Mouse (Mus musculus): Measurements from ENCODE around the gene Edf1. TPM values are rescaled to one million over a fixed set of nuclear protein-coding genes. Genes with fewer than 3 reads are reported as not detected.

The Edf1 gene
- 199 and 206 TPM in 2 replicates for polyA plus RNA-seq (2012; rRNA removed)

DNA sequence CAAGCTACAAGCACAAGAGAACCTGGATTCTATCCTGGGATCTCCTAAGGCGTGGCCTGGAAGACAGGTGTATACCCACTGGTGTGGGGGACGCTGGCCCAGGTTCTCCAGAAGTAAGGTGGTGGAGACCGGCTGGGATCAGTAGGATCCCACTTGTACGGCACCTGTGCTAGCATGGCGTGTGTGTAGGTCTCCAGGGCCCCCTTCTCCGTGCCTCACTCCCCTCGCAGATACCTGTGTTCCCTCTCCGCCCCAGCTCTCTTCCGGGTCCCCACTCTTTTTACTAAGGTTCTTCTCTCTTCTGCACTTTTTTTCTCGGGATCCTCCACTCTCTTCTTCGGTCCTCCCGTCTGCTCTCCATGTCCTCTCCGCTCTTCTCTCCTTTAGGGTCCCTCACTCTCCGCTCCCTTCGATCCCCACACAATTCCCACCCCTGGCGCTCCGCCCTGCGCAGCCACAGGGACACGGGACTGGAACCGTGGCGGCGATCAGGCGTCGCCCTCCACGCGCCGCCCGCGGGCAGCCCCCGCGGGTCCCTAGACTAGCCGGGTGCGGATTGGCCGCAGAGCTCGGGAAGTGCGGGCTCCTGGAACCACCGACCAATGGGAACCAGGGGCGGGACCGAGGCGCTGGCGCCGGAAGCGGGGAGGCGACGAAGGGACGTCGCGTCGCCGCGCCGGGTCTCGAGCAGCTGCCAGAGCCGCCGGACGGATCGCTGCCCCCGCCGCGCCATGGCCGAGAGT is at the start of gene Edf1:
Gene Edf1 (plus strand): TSS at position 627 of the 743 bp plus-strand sequence.

DNA sequence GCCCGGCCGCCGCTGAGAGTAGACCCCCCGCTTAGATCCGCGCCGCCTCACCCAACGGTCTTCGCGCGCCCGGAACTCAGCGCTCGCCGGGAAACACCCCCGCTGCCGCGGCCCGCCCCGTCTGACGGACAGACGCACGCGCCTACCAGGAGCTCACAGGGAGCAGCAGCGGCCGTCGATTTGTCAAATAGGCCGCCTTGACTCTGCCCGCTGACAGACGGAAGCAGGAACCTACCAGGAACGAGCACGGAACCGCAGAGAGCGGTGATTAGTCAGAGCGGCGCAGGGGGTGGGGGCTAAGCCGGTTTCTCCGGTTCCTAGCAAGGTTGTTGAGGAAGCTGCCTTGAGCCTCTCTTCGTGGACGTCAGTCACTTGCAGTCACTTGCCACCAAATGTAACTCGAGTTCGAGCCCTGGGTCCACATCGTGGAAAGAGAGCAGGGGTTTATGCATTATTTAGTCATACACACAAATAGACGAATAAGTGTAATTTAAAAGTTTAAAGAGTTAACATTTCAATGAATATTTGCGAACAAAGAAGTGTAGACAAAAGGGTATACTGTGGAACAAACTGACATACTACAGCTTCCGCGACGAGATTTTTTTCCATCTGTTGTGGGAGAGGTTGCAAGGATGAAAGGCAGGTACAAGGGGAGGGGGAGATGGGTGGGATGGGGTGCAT is 10.7 kb upstream of the Edf1 start, which contains the start of gene Traf2:
Gene Traf2 (minus strand): TSS at position 130 of the 681 bp plus-strand sequence.

DNA sequence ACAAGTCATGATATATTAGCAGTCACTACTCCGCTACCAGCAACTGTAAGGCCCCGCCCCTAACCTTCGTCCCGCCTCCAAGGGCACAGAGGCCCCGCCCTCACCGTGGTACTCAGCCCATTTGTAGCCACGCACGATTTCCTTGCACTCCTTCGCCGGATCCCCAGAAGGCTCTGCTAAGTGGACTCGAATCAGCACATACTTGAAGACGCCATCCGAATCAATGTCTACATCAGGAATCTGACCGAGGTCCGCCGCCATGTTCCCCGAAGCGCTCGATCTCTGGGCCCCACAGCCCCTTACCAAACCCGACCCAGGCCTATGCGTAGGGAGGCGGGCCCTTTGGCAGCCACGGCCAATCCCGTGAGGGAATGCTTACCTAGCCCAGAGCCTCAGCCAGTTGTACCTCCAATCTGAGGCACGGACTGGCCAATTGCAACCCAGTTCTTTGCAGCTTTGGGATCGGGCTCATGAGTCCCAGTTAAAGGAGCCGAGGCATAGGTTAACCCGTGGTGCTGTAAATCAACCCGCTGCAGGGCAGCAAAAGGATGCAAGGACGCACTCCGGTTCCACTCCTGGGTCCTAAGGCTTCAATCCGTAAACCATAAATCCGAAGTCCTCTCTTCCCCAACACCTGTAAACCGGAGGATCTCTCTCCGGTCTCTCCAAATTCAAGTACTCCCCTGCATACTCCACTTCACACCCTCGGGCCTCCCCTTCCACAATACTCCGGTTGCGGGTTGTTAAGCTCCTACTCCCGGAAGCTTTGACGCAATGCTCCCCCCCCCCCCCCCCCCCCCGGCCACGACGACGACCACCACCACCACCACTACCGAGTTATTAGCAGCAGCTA is 17.2 kb downstream of the Edf1 start, which contains the start of the genes Mamdc4 and Phpt1:
Gene Mamdc4 (minus strand): TSS at position 267 of the 853 bp plus-strand sequence.
Gene Phpt1 (minus strand): TSS at position 646 of the 853 bp plus-strand sequence.

DNA sequence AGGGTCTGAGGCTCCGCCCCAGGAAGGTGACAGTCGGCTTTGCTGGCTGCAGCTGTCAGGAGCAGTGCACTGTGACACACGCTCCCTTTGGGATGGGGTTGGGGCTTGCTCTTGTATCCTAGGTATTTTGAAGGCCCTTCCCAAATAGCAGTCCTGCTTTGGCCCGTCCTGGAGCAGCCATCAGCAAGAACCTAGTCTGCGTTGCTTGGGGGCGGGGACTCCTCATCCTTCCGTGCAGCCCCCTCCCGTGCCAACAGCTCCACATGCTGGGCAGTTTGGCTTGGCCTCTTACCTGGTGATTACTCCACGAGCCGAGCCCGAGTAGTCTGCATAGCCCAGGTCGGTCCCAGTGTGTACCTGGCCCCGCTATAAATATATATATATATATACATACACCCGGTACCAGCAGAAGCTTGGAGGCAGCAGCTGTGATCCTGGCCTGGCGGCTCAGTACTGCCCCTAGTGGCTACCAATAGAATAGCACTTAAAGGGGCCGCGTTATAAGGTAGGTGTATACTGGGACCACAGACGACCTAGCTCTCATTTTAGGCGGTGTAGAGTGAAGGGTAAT is 23.7 kb downstream of the Edf1 start, which contains the start of gene Ajm1:
Gene Ajm1 (minus strand): TSS at position 464 of the 571 bp plus-strand sequence.

DNA sequence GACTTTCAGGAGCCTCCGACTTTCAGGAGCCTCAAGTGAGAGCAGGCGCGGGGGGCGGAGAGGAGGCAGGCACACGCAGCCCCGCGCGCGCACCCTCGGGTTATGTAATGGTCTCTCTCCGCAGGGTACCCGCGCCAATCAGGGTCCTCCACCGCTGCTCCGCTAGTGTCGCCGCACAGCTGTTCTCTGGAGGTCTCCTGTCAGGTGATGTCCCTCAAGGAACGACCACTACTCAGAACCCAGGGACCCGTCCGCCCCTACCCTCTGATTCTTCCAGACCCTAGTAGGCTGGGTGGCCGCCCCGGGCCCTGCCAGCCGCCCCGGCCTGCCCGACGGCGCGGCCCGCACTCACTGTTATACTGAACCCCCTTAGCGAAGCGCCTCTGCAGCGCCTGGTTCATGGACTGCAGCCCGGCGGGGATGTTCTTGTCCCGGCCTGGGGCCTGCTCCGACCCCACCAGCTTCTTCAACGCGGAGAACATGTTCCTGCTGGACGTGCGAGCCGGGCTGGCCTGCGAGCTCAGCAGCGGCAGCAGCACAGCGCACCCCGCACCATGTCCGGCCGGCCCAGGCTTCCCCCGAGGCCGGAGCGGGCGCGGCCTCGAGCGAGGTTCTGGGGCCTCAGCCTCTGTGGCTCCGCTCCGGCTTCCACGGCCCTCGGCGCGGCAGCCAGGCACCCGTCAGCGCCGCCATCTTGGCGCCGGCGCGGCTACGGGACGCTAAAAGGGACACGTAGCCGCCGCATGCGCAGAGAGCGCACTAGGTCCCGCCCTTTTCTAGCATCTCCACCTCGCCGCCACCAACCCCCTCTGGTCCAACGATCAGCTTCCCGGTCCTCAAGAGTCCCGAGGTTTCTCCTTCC is 50.3 kb downstream of the Edf1 start, which contains the start of gene Rabl6:
Gene Rabl6 (minus strand): TSS at position 761 of the 862 bp plus-strand sequence.

Other genes starting within 250 kb of the Edf1 start
- gene Grin1, start 238.7 kb upstream of the Edf1 start, polyA plus RNA-seq (2012; rRNA removed): 23.9 and 26.6 TPM in 2 replicates
- gene Man1b1, start 225.5 kb upstream of the Edf1 start, polyA plus RNA-seq (2012; rRNA removed): 28.2 and 34.0 TPM in 2 replicates
- gene Dpp7, start 201.5 kb upstream of the Edf1 start, polyA plus RNA-seq (2012; rRNA removed): 48.1 and 51.1 TPM in 2 replicates
- gene Uap1l1, start 192.2 kb upstream of the Edf1 start, polyA plus RNA-seq (2012; rRNA removed): 4.2 and 6.0 TPM in 2 replicates
- gene Sapcd2, start 185.5 kb upstream of the Edf1 start, polyA plus RNA-seq (2012; rRNA removed): 29.5 and 39.5 TPM in 2 replicates
- 2.0 and 3.8 TPM in 2 replicates for gene Entpd2, start 162.0 kb upstream of the Edf1 start, polyA plus RNA-seq (2012; rRNA removed)
- gene Npdc1, start 158.5 kb upstream of the Edf1 start, polyA plus RNA-seq (2012; rRNA removed): 585 and 599 TPM in 2 replicates
- 0.39 and 0.44 TPM in 2 replicates for gene Fut7, start 134.6 kb upstream of the Edf1 start, polyA plus RNA-seq (2012; rRNA removed)
- 43.4 and 48.8 TPM in 2 replicates for gene Abca2, start 129.1 kb upstream of the Edf1 start, polyA plus RNA-seq (2012; rRNA removed)
- gene Clic3, start 101.0 kb upstream of the Edf1 start, polyA plus RNA-seq (2012; rRNA removed): 0.74 and 1.3 TPM in 2 replicates
- gene Paxx, start 96.8 kb upstream of the Edf1 start, polyA plus RNA-seq (2012; rRNA removed): 122 and 124 TPM in 2 replicates
- gene Ptgds, start 87.8 kb upstream of the Edf1 start, polyA plus RNA-seq (2012; rRNA removed): 65.0 and 127 TPM in 2 replicates
- not detected in 2 replicates for gene Lcn12, start 63.9 kb upstream of the Edf1 start, polyA plus RNA-seq (2012; rRNA removed)
- gene Fbxw5, start 57.1 kb upstream of the Edf1 start, polyA plus RNA-seq (2012; rRNA removed): 37.4 and 43.7 TPM in 2 replicates
- 3.2 and 4.1 TPM in 2 replicates for gene C8g, start 56.1 kb upstream of the Edf1 start, polyA plus RNA-seq (2012; rRNA removed)
- gene Traf2, start 10.9 kb upstream of the Edf1 start, polyA plus RNA-seq (2012; rRNA removed): 13.1 and 14.5 TPM in 2 replicates
- 6.3 and 6.6 TPM in 2 replicates for gene Mamdc4, start 17.0 kb downstream of the Edf1 start, polyA plus RNA-seq (2012; rRNA removed)
- gene Phpt1, start 17.4 kb downstream of the Edf1 start, polyA plus RNA-seq (2012; rRNA removed): 181 and 195 TPM in 2 replicates
- 15.8 and 18.1 TPM in 2 replicates for gene Ajm1, start 23.9 kb downstream of the Edf1 start, polyA plus RNA-seq (2012; rRNA removed)
- 83.7 and 90.9 TPM in 2 replicates for gene Rabl6, start 50.7 kb downstream of the Edf1 start, polyA plus RNA-seq (2012; rRNA removed)
- 0.01 TPM in 1 of 2 replicates, not detected in the other for gene Ccdc183, start 59.8 kb downstream of the Edf1 start, polyA plus RNA-seq (2012; rRNA removed)
- 27.9 and 35.4 TPM in 2 replicates for gene Tmem141, start 64.2 kb downstream of the Edf1 start, polyA plus RNA-seq (2012; rRNA removed)
- 1.1 TPM in 2 replicates for gene Fcna, start 70.2 kb downstream of the Edf1 start, polyA plus RNA-seq (2012; rRNA removed)
- gene Lcn8, start 95.3 kb downstream of the Edf1 start, polyA plus RNA-seq (2012; rRNA removed): not detected in 2 replicates
- not detected in 2 replicates for gene Lcn5, start 100.1 kb downstream of the Edf1 start, polyA plus RNA-seq (2012; rRNA removed)
- not detected in 2 replicates for gene Lcn6, start 118.9 kb downstream of the Edf1 start, polyA plus RNA-seq (2012; rRNA removed)
- not detected in 2 replicates for gene Lcn10, start 124.9 kb downstream of the Edf1 start, polyA plus RNA-seq (2012; rRNA removed)
- gene Obp2a, start 142.2 kb downstream of the Edf1 start, polyA plus RNA-seq (2012; rRNA removed): not detected in 2 replicates
- gene Bmyc, start 148.9 kb downstream of the Edf1 start, polyA plus RNA-seq (2012; rRNA removed): 70.7 and 77.4 TPM in 2 replicates
- gene Obp2b, start 179.2 kb downstream of the Edf1 start, polyA plus RNA-seq (2012; rRNA removed): not detected in 2 replicates
- gene Lcn3, start 207.7 kb downstream of the Edf1 start, polyA plus RNA-seq (2012; rRNA removed): not detected in 2 replicates
- gene Lcn11, start 219.2 kb downstream of the Edf1 start, polyA plus RNA-seq (2012; rRNA removed): not detected in 2 replicates
- not detected in 2 replicates for gene Gm13539, start 224.4 kb downstream of the Edf1 start, polyA plus RNA-seq (2012; rRNA removed)

Measured in central nervous system, embryonic 14 days (tissue).